ENCODE assay signal across 16 mouse cellular contexts in the genomic region with DNA sequence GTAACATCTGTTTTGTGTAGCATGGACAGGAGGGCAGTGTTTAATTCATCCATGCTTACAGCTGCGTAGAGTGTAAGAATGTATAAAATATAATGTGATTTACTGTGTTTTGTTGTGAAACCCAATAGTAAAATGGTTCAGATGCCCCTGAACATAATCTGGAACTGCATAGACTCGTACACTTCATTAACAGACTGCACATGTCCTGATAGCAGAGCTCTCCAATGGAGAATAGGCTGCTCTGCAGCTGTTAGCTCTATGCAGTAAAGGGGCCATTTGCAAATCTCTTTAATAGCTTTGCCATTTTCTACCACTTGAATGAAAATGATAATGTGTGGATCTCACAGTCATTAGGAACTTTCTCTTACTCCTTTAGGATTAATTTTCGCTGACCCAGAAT.
DNase-seq lines count a peak whose midpoint lies in the region; ATAC-seq and TF ChIP-seq lines count a peak whose summit lies in the region.
"Had no signal": no experiment of that assay in that cellular context is flagged by ENCODE, and none has a peak within 500 bp of the region (broad histone marks: within the 10 kb centered on the region; RNA-seq: fewer than 3 reads in every experiment).

No protein-coding gene starts in this region.

- no peak for TF ChIP-seq POLR2A in brain, embryonic 14.5 days (IDR thresholded peaks at IDR 0.05; ENCODE audit: borderline replicate concordance, extremely low read depth, insufficient read depth, insufficient read length, poor library complexity, severe bottlenecking)

- WGBS in forebrain, embryonic 12.5 days: 61% methylated on average over 3 of the region's 3 CpGs
- WGBS in forebrain, embryonic 10.5 days: 73% methylated on average over 3 of the region's 3 CpGs
- 25% methylated on average over 3 of the region's 3 CpGs for WGBS in kidney, postnatal 0 days
- WGBS in intestine, embryonic 16.5 days: 44% methylated on average over 3 of the region's 3 CpGs

- no peak for TF ChIP-seq CTCF in kidney, postnatal 0 days (IDR thresholded peaks at IDR 0.05; ENCODE audit: low read depth)
- TF ChIP-seq CTCF in brain, embryonic 14.5 days (IDR thresholded peaks at IDR 0.05; ENCODE audit: borderline replicate concordance, extremely low read depth, insufficient read depth, insufficient read length): no peak

- H3K4me3 ChIP-seq in forebrain, embryonic 12.5 days (replicated peaks): no peak overlapping the region
- no peak overlapping the region for H3K4me3 ChIP-seq in forebrain, embryonic 10.5 days
- no peak overlapping the region for H3K4me3 ChIP-seq in kidney, postnatal 0 days (replicated peaks; ENCODE audit: low read depth, low read length)
- no peak overlapping the region for H3K4me3 ChIP-seq in intestine, embryonic 16.5 days (ENCODE audit: low read length)
- H3K4me3 ChIP-seq: embryonic facial prominence, embryonic 15.5 days; heart, embryonic 12.5 days; limb, embryonic 15.5 days had no signal

- peak; percentile 64; the same call in 1 of the 2 replicates for ATAC-seq in forebrain, embryonic 12.5 days (ENCODE audit: low FRiP score)
- peak; percentile 63; the same call in 1 of the 2 replicates for ATAC-seq in kidney, postnatal 0 days (replicated peaks; ENCODE audit: low FRiP score, low read depth)
- ATAC-seq in intestine, embryonic 16.5 days: peak; percentile 56; the same call in 1 of the 2 replicates
- ATAC-seq: activated CD4-positive, CD25-positive, alpha-beta regulatory T cell, adult 4 months; liver, postnatal 0 days had no signal

- H3K9ac ChIP-seq in forebrain, embryonic 12.5 days: no peak overlapping the region
- H3K9ac ChIP-seq in kidney, postnatal 0 days (ENCODE audit: low read depth, low read length): no peak overlapping the region
- no peak overlapping the region for H3K9ac ChIP-seq in intestine, embryonic 16.5 days (ENCODE audit: low read depth, low read length)
- H3K9ac ChIP-seq: embryonic facial prominence, embryonic 15.5 days; heart, embryonic 12.5 days; limb, embryonic 15.5 days; liver, postnatal 0 days had no signal

- no peaks in the 10 kb centered on the region for H3K9me3 ChIP-seq in forebrain, embryonic 12.5 days
- H3K9me3 ChIP-seq in forebrain, embryonic 10.5 days: no peaks in the 10 kb centered on the region
- H3K9me3 ChIP-seq in kidney, postnatal 0 days (replicated peaks; ENCODE audit: low read length): no peaks in the 10 kb centered on the region
- H3K9me3 ChIP-seq in intestine, embryonic 16.5 days (ENCODE audit: control insufficient read depth, low read length): no peaks in the 10 kb centered on the region
- H3K9me3 ChIP-seq: embryonic facial prominence, embryonic 15.5 days; heart, embryonic 12.5 days; limb, embryonic 15.5 days had no signal

- H3K27ac ChIP-seq in forebrain, embryonic 12.5 days: no peak overlapping the region
- no peak overlapping the region for H3K27ac ChIP-seq in forebrain, embryonic 10.5 days
- H3K27ac ChIP-seq in kidney, postnatal 0 days: no peak overlapping the region
- no peak overlapping the region for H3K27ac ChIP-seq in intestine, embryonic 16.5 days (ENCODE audit: low read length)
- H3K27ac ChIP-seq: embryonic facial prominence, embryonic 15.5 days; limb, embryonic 15.5 days had no signal

- H3K36me3 ChIP-seq in forebrain, embryonic 12.5 days (replicated peaks): no peaks in the 10 kb centered on the region
- no peaks in the 10 kb centered on the region for H3K36me3 ChIP-seq in forebrain, embryonic 10.5 days (replicated peaks)
- no peaks in the 10 kb centered on the region for H3K36me3 ChIP-seq in kidney, postnatal 0 days (ENCODE audit: insufficient read depth, low read length)
- no peaks in the 10 kb centered on the region for H3K36me3 ChIP-seq in intestine, embryonic 16.5 days (ENCODE audit: control insufficient read depth, insufficient read depth, low read length)
- H3K36me3 ChIP-seq: embryonic facial prominence, embryonic 15.5 days; heart, embryonic 12.5 days; limb, embryonic 15.5 days had no signal

- no peak overlapping the region for H3K4me2 ChIP-seq in forebrain, embryonic 12.5 days
- no peak overlapping the region for H3K4me2 ChIP-seq in kidney, postnatal 0 days (ENCODE audit: low read length)
- no peak overlapping the region for H3K4me2 ChIP-seq in intestine, embryonic 16.5 days (ENCODE audit: low read depth, low read length)
- H3K4me2 ChIP-seq: embryonic facial prominence, embryonic 15.5 days; heart, embryonic 12.5 days; limb, embryonic 15.5 days had no signal

- H3K4me1 ChIP-seq in forebrain, embryonic 12.5 days: no peaks in the 10 kb centered on the region
- peaks cover 21% of the 10 kb centered on the region; the same call in 1 of the 2 replicates for H3K4me1 ChIP-seq in forebrain, embryonic 10.5 days
- H3K4me1 ChIP-seq in kidney, postnatal 0 days (replicated peaks; ENCODE audit: insufficient read depth, low read length): no peaks in the 10 kb centered on the region
- H3K4me1 ChIP-seq in intestine, embryonic 16.5 days (ENCODE audit: control insufficient read depth, insufficient read depth, low read length): no peaks in the 10 kb centered on the region; the same call in 1 of the 2 replicates
- H3K4me1 ChIP-seq: embryonic facial prominence, embryonic 15.5 days; heart, embryonic 12.5 days; limb, embryonic 15.5 days had no signal

- no peaks in the 10 kb centered on the region for H3K27me3 ChIP-seq in forebrain, embryonic 12.5 days
- H3K27me3 ChIP-seq in forebrain, embryonic 10.5 days (ENCODE audit: poor library complexity, severe bottlenecking): no peaks in the 10 kb centered on the region
- H3K27me3 ChIP-seq in kidney, postnatal 0 days (ENCODE audit: insufficient read depth, low read length): no peaks in the 10 kb centered on the region
- no peaks in the 10 kb centered on the region for H3K27me3 ChIP-seq in intestine, embryonic 16.5 days (replicated peaks; ENCODE audit: control insufficient read depth, insufficient read depth, low read length)
- H3K27me3 ChIP-seq: embryonic facial prominence, embryonic 15.5 days; heart, embryonic 12.5 days had no signal

- no peak for DNase-seq in forebrain, embryonic 10.5 days (ENCODE audit: extremely low spot score, low spot score)
- DNase-seq in kidney, postnatal 0 days (ENCODE audit: low spot score): peak; percentile 66
- DNase-seq in kidney, adult 18-20 months: no peak
- DNase-seq in brain, embryonic 14.5 days (ENCODE audit: low read depth): peak; percentile 62
- DNase-seq in thymus, postnatal 36 days: no peak
- no peak for DNase-seq in cerebellum, postnatal 4 days (ENCODE audit: low spot score in 2 of 2)
- DNase-seq: heart, postnatal 36 days; liver, postnatal 0 days; right cerebral cortex, postnatal 14 days; thymus, adult 18-20 months had no signal

Comparison
In these comparisons a context has a peak if more than half of its experiments do, and no peak if none do; other contexts are left out.
1. DNase-seq: peak in kidney, postnatal 0 days (single experiment) and brain, embryonic 14.5 days (single experiment); none in forebrain, embryonic 10.5 days (single experiment), kidney, adult 18-20 months (single experiment), thymus, postnatal 36 days (0 of 2) and cerebellum, postnatal 4 days (0 of 2).
2. Peak in every context shown above with its lines, with median percentiles within 50 percentile points of each other: ATAC-seq.